Mouse (Mus musculus) intestine, embryonic 14.5 days (tissue): ENCODE results near the gene Prg4. TPM values are rescaled to one million over a fixed set of nuclear protein-coding genes. Genes with fewer than 3 reads are reported as not detected.

Source experiments
- ATAC-seq: fragments of 200-750 bp; cut with Nextera tagmentation; replicated peaks from 2 replicates; pipeline ENCODE4 v1.8.0; 2017; ENCODE audit warnings: low read depth, moderate number of reproducible peaks, moderate TSS enrichment, moderate library complexity; ENCODE audit not compliant: low FRiP score, low TSS enrichment
- DNase-seq: peaks from one replicate; pipeline ENCODE4 v3.0.0-alpha.2; 2018; ENCODE audit warnings: low spot score
- H3K27ac ChIP-seq: fragments of 300-500 bp; sonication (generic); 2 replicates; pipeline ENCODE4 v1.5.1; 2014; ENCODE audit warnings: low read depth, mild to moderate bottlenecking, control low read depth
- H3K27me3 ChIP-seq: fragments of 300-500 bp; sonication (generic); replicated peaks from 2 replicates; pipeline ENCODE4 v1.6.1; 2014; ENCODE audit warnings: low read length, control low read depth; ENCODE audit not compliant: control insufficient read depth, insufficient read depth
- H3K36me3 ChIP-seq: fragments of 300-500 bp; sonication (generic); 2 replicates; pipeline ENCODE4 v1.6.1; 2014; ENCODE audit warnings: low read length, control low read depth; ENCODE audit not compliant: control insufficient read depth, insufficient read depth
- H3K4me1 ChIP-seq: fragments of 300-500 bp; sonication (generic); replicated peaks from 2 replicates; pipeline ENCODE4 v1.6.1; 2014; ENCODE audit warnings: low read length, control low read depth, mixed read lengths; ENCODE audit not compliant: control insufficient read depth, insufficient read depth
- H3K4me2 ChIP-seq: fragments of 300-500 bp; sonication (generic); 2 replicates; pipeline ENCODE4 v1.6.1; 2014; ENCODE audit warnings: low read length
- H3K4me3 ChIP-seq: fragments of 300-500 bp; sonication (generic); 2 replicates; pipeline ENCODE4 v1.5.1; 2014; ENCODE audit warnings: low read depth, low read length, control low read depth, mixed read lengths
- H3K9ac ChIP-seq: fragments of 300-500 bp; sonication (generic); 2 replicates; pipeline ENCODE4 v1.6.1; 2014; ENCODE audit warnings: mild to moderate bottlenecking, low read length
- H3K9me3 ChIP-seq: fragments of 300-500 bp; sonication (generic); 2 replicates; pipeline ENCODE4 v1.6.1; 2016; ENCODE audit warnings: low read length, control low read depth; ENCODE audit not compliant: control insufficient read depth
- WGBS: fragments of 180-500 bp; shearing (Covaris S2); extraction: QIAGEN DNeasy Blood & Tissue Kit; methylation state at CpG from one replicate; pipeline ENCODE4 v1.1.7; 2014; 5-methylcytosine and 5-hydroxymethylcytosine counted together
- polyA plus RNA-seq: library from polyadenylated mRNA; unstranded; fragments of >200 nt; fragmentation: Nextera tagmentation; extraction: Ambion mirVana; gene quantifications from 2 replicates; pipeline ENCODE4 v1.2.1, GENCODE M21; 2014

Gene Prg4
- polyA plus RNA-seq, 1 experiment from 2014 or later, result 0.72 TPM

GRCm38 (mm10) chr1:150438641-150439040 is 27.3 kb downstream of the Prg4 start:
- DNase-seq (no peak), ATAC-seq (no peak)
- Histone ChIP-seq H3K27ac (no peak overlapping the region), H3K4me3 (no peak overlapping the region), H3K9ac (no peak overlapping the region), H3K9me3 (no peaks in the 10 kb centered on the region), H3K4me2 (no peak overlapping the region), H3K36me3 (peaks cover 90% of the 10 kb centered on the region), H3K27me3 (no peaks in the 10 kb centered on the region), H3K4me1 (no peaks in the 10 kb centered on the region)
- 84% methylated on average over 3 of the region's 3 CpGs for WGBS

- no peaks in the 10 kb centered on the region for H3K4me1 ChIP-seq
- peaks cover 95% of the 10 kb centered on the region for H3K36me3 ChIP-seq
- H3K4me2 ChIP-seq, result no peak overlapping the region
- H3K9me3 ChIP-seq, result no peaks in the 10 kb centered on the region
- H3K27me3 ChIP-seq, result no peaks in the 10 kb centered on the region
- no peak overlapping the region for H3K4me3 ChIP-seq
- DNase-seq (no peak), ATAC-seq (no peak)
- no peak overlapping the region for H3K9ac ChIP-seq
- WGBS, result 77% methylated on average over 3 of the region's 3 CpGs
- no peak overlapping the region for H3K27ac ChIP-seq
Observed at GRCm38 (mm10) chr1:150426216-150426615, 39.7 kb downstream of the Prg4 start.

GRCm38 (mm10) chr1:150425665-150426064 is 40.3 kb downstream of the Prg4 start:
- Histone ChIP-seq H3K9ac (no peak overlapping the region), H3K4me2 (no peak overlapping the region), H3K4me3 (no peak overlapping the region), H3K4me1 (no peaks in the 10 kb centered on the region), H3K27ac (no peak overlapping the region), H3K9me3 (no peaks in the 10 kb centered on the region), H3K36me3 (peaks cover 92% of the 10 kb centered on the region), H3K27me3 (no peaks in the 10 kb centered on the region)
- 93% methylated on average over 9 of the region's 9 CpGs for WGBS
- ATAC-seq, result no peak
- no peak for DNase-seq

- DNase-seq (no peak), ATAC-seq (no peak)
- H3K4me1 ChIP-seq, result no peaks in the 10 kb centered on the region
- no peak overlapping the region for H3K4me3 ChIP-seq
- H3K4me2 ChIP-seq, result no peak overlapping the region
- H3K27me3 ChIP-seq, result no peaks in the 10 kb centered on the region
- H3K36me3 ChIP-seq, result peaks cover 90% of the 10 kb centered on the region
- no peaks in the 10 kb centered on the region for H3K9me3 ChIP-seq
- no peak overlapping the region for H3K27ac ChIP-seq
- 93% methylated on average over 4 of the region's 4 CpGs for WGBS
- no peak overlapping the region for H3K9ac ChIP-seq
Observed at GRCm38 (mm10) chr1:150418426-150418825, 47.5 kb downstream of the Prg4 start.

GRCm38 (mm10) chr1:150416006-150416405 is 50.0 kb downstream of the Prg4 start:
- Histone ChIP-seq H3K27me3 (no peaks in the 10 kb centered on the region), H3K4me1 (no peaks in the 10 kb centered on the region), H3K4me3 (no peak overlapping the region), H3K4me2 (no peak overlapping the region), H3K27ac (no peak overlapping the region), H3K36me3 (peaks cover 89% of the 10 kb centered on the region), H3K9me3 (no peaks in the 10 kb centered on the region), H3K9ac (no peak overlapping the region)
- ATAC-seq (no peak), DNase-seq (no peak)
- 95% methylated on average over 3 of the region's 3 CpGs for WGBS

GRCm38 (mm10) chr1:150409996-150410395 is 56.0 kb downstream of the Prg4 start:
- H3K9ac ChIP-seq, result no peak overlapping the region
- H3K4me1 ChIP-seq, result no peaks in the 10 kb centered on the region

GRCm38 (mm10) chr1:150407285-150407684 is 58.7 kb downstream of the Prg4 start:
- Histone ChIP-seq H3K27me3 (no peaks in the 10 kb centered on the region), H3K4me2 (no peak overlapping the region), H3K36me3 (peaks cover 92% of the 10 kb centered on the region), H3K4me3 (no peak overlapping the region), H3K9ac (no peak overlapping the region), H3K9me3 (no peaks in the 10 kb centered on the region), H3K4me1 (no peaks in the 10 kb centered on the region), H3K27ac (no peak overlapping the region)
- DNase-seq (no peak), ATAC-seq (no peak)
- 83% methylated on average over 9 of the region's 9 CpGs for WGBS

More at GRCm38 (mm10) chr1:150409996-150410395, 56.0 kb downstream of the Prg4 start:
- no peak overlapping the region for H3K27ac ChIP-seq
- H3K36me3 ChIP-seq, result peaks cover 97% of the 10 kb centered on the region
- H3K9me3 ChIP-seq, result no peaks in the 10 kb centered on the region
- H3K27me3 ChIP-seq, result no peaks in the 10 kb centered on the region
- no peak for DNase-seq
- no peak for ATAC-seq
- H3K4me2 ChIP-seq, result no peak overlapping the region
- WGBS, result 95% methylated on average over 6 of the region's 6 CpGs
- no peak overlapping the region for H3K4me3 ChIP-seq

GRCm38 (mm10) chr1:150404555-150404954 is 61.4 kb downstream of the Prg4 start:
- H3K9me3 ChIP-seq, result no peaks in the 10 kb centered on the region
- H3K27ac ChIP-seq, result no peak overlapping the region
- peaks cover 79% of the 10 kb centered on the region for H3K36me3 ChIP-seq
- H3K27me3 ChIP-seq, result no peaks in the 10 kb centered on the region
- no peak overlapping the region for H3K4me2 ChIP-seq
- H3K9ac ChIP-seq, result no peak overlapping the region
- DNase-seq, result no peak
- 86% methylated on average over 3 of the region's 3 CpGs for WGBS
- no peaks in the 10 kb centered on the region for H3K4me1 ChIP-seq
- no peak for ATAC-seq
- no peak overlapping the region for H3K4me3 ChIP-seq

- no peaks in the 10 kb centered on the region for H3K27me3 ChIP-seq
- no peak overlapping the region for H3K4me2 ChIP-seq
- H3K9me3 ChIP-seq, result no peaks in the 10 kb centered on the region
- no peak for DNase-seq
- no peaks in the 10 kb centered on the region for H3K4me1 ChIP-seq
- H3K9ac ChIP-seq, result no peak overlapping the region
- H3K27ac ChIP-seq, result no peak overlapping the region
- 91% methylated on average over 3 of the region's 3 CpGs for WGBS
- peaks cover 78% of the 10 kb centered on the region for H3K36me3 ChIP-seq
- ATAC-seq, result no peak
- no peak overlapping the region for H3K4me3 ChIP-seq
Observed at GRCm38 (mm10) chr1:150403914-150404313, 62.1 kb downstream of the Prg4 start.
